Mouse (Mus musculus) inflammation-experienced regulatory T-cells, adult 6 months (primary cell): ENCODE results near the gene Kcnj1. TPM values are rescaled to one million over a fixed set of nuclear protein-coding genes. Genes with fewer than 3 reads are reported as not detected.

Experiments
- polyA plus RNA-seq, 3 experiments: library from polyadenylated mRNA; unstranded; fragments of 100-300 nt; shearing (Covaris generic); gene quantifications; one replicate each; pipeline ENCODE4 v1.2.1; 2017

Gene Kcnj1
- polyA plus RNA-seq, 3 experiments from 2014 or later: not detected

Other genes with a start within 250 kb of the Kcnj1 start
- not detected for gene Kcnj5, start 28.1 kb upstream of the Kcnj1 start, polyA plus RNA-seq
- gene Fli1, start 170.4 kb downstream of the Kcnj1 start, polyA plus RNA-seq: 100 to 1,000 TPM; 101 to 137 (median 110) TPM